Mouse (Mus musculus) liver, embryonic 13.5 days (tissue): ENCODE measurements around the gene Tent5b. TPM values are rescaled to one million over a fixed set of nuclear protein-coding genes. Genes with fewer than 3 reads are reported as not detected.

ENCODE experiments used
- ATAC-seq: fragments of 200-750 bp; cut with Nextera tagmentation; 2 replicates; pipeline ENCODE4 v1.8.0; 2017; ENCODE audit warnings: low read depth, mild to moderate bottlenecking, moderate number of reproducible peaks, moderate library complexity
- DNase-seq: peaks from one replicate; pipeline ENCODE4 v3.0.0; 2022
- H3K27ac ChIP-seq: fragments of 300-500 bp; sonication (generic); 2 replicates; pipeline ENCODE4 v1.5.1; 2015; ENCODE audit warnings: moderate library complexity, mild to moderate bottlenecking, inconsistent platforms
- H3K27me3 ChIP-seq: fragments of 300-500 bp; sonication (generic); 2 replicates; pipeline ENCODE4 v1.6.1; 2015; ENCODE audit warnings: mild to moderate bottlenecking, inconsistent platforms
- H3K36me3 ChIP-seq: fragments of 300-500 bp; sonication (generic); 2 replicates; pipeline ENCODE4 v1.6.1; 2015; ENCODE audit warnings: mild to moderate bottlenecking, inconsistent platforms
- H3K4me1 ChIP-seq: fragments of 300-500 bp; sonication (generic); replicated peaks from 2 replicates; pipeline ENCODE4 v1.6.1; 2015; ENCODE audit warnings: inconsistent platforms
- H3K4me2 ChIP-seq: fragments of 300-500 bp; sonication (generic); 2 replicates; pipeline ENCODE4 v1.6.1; 2015; ENCODE audit warnings: inconsistent platforms, mild to moderate bottlenecking, moderate library complexity
- H3K4me3 ChIP-seq: fragments of 300-500 bp; sonication (generic); replicated peaks from 2 replicates; pipeline ENCODE4 v1.5.1; 2015; ENCODE audit warnings: mild to moderate bottlenecking, inconsistent platforms
- H3K9ac ChIP-seq: fragments of 300-500 bp; sonication (generic); 2 replicates; pipeline ENCODE4 v1.6.1; 2015; ENCODE audit warnings: mild to moderate bottlenecking, inconsistent platforms
- H3K9me3 ChIP-seq: fragments of 300-500 bp; sonication (generic); replicated peaks from 2 replicates; pipeline ENCODE4 v1.6.1; 2016; ENCODE audit warnings: inconsistent platforms
- WGBS: fragments of 180-500 bp; shearing (Covaris S2); methylation state at CpG from one replicate; pipeline ENCODE4 v1.1.7; 2015; ENCODE audit not compliant: insufficient replicate concordance; 5-methylcytosine and 5-hydroxymethylcytosine counted together
- polyA plus RNA-seq: library from polyadenylated mRNA; unstranded; fragments of >200 nt; fragmentation: Nextera tagmentation; extraction: Ambion mirVana; gene quantifications from 2 replicates; pipeline ENCODE4 v1.2.1, GENCODE M21; 2015

Tent5b gene
- polyA plus RNA-seq, 1 experiment from 2014 or later, result not detected

- H3K9me3 ChIP-seq, result no peaks in the 10 kb centered on the region
- no peak for DNase-seq
- no peak overlapping the region for H3K27ac ChIP-seq
- no peak overlapping the region for H3K4me3 ChIP-seq
- H3K4me2 ChIP-seq, result no peak overlapping the region
- peaks cover 41% of the 10 kb centered on the region for H3K27me3 ChIP-seq
- H3K9ac ChIP-seq, result no peak overlapping the region
- ATAC-seq, result no peak
- H3K4me1 ChIP-seq, result peaks cover 47% of the 10 kb centered on the region
- no peaks in the 10 kb centered on the region for H3K36me3 ChIP-seq
- WGBS, result 57% methylated on average over 4 of the region's 4 CpGs
Measured at GRCm38 (mm10) chr4:133489489-133490245, 9.7 kb downstream of the Tent5b start.

GRCm38 (mm10) chr4:133491800-133492199 lies 11.9 kb downstream of the Tent5b start:
- no peak overlapping the region for H3K27ac ChIP-seq
- peaks cover 46% of the 10 kb centered on the region for H3K4me1 ChIP-seq
- no peaks in the 10 kb centered on the region for H3K9me3 ChIP-seq
- no peak overlapping the region for H3K4me3 ChIP-seq
- H3K4me2 ChIP-seq, result no peak overlapping the region
- H3K27me3 ChIP-seq, result peaks cover 53% of the 10 kb centered on the region
- H3K9ac ChIP-seq, result no peak overlapping the region
- no peaks in the 10 kb centered on the region for H3K36me3 ChIP-seq
- 25% methylated on average over 10 of the region's 10 CpGs for WGBS
- no peak for DNase-seq
- ATAC-seq, result peak; percentile 34; the same call in 1 of the 2 replicates

GRCm38 (mm10) chr4:133493895-133494294 lies 14.0 kb downstream of the Tent5b start:
- H3K4me1 ChIP-seq, result peaks cover 47% of the 10 kb centered on the region
- DNase-seq (no peak), ATAC-seq (no peak)
- peak overlapping the region; percentile 30 for H3K4me3 ChIP-seq
- WGBS, result 15% methylated on average over 9 of the region's 12 CpGs
- H3K9ac ChIP-seq, result no peak overlapping the region
- no peaks in the 10 kb centered on the region for H3K36me3 ChIP-seq
- H3K27ac ChIP-seq, result no peak overlapping the region
- peaks cover 74% of the 10 kb centered on the region for H3K27me3 ChIP-seq
- H3K4me2 ChIP-seq, result peak overlapping the region; percentile 60
- H3K9me3 ChIP-seq, result no peaks in the 10 kb centered on the region

- peak; percentile 42; the same call in 1 of the 2 replicates for ATAC-seq
- peaks cover 79% of the 10 kb centered on the region for H3K27me3 ChIP-seq
Measured at GRCm38 (mm10) chr4:133494432-133494831, 14.5 kb downstream of the Tent5b start.

GRCm38 (mm10) chr4:133494867-133495266 lies 14.9 kb downstream of the Tent5b start:
- Histone ChIP-seq H3K27me3 (peaks cover 84% of the 10 kb centered on the region), H3K4me3 (no peak overlapping the region), H3K9ac (no peak overlapping the region), H3K36me3 (no peaks in the 10 kb centered on the region), H3K4me1 (peaks cover 38% of the 10 kb centered on the region), H3K9me3 (no peaks in the 10 kb centered on the region), H3K4me2 (0 out of 2 replicates have a peak overlapping the region, but pooled peaks have one; percentile 60), H3K27ac (no peak overlapping the region)
- 50% methylated on average over 4 of the region's 4 CpGs for WGBS
- DNase-seq, result no peak
- ATAC-seq, result no peak

More at GRCm38 (mm10) chr4:133494432-133494831, 14.5 kb downstream of the Tent5b start:
- peak overlapping the region; percentile 60 for H3K4me2 ChIP-seq
- no peak overlapping the region for H3K9ac ChIP-seq
- WGBS, result 0% methylated on average over 12 of the region's 12 CpGs
- H3K4me1 ChIP-seq, result peaks cover 42% of the 10 kb centered on the region
- no peaks in the 10 kb centered on the region for H3K36me3 ChIP-seq
- no peak overlapping the region for H3K27ac ChIP-seq
- peak overlapping the region; percentile 30 for H3K4me3 ChIP-seq
- no peaks in the 10 kb centered on the region for H3K9me3 ChIP-seq
- DNase-seq, result peak; percentile 67

GRCm38 (mm10) chr4:133495711-133496110 lies 15.8 kb downstream of the Tent5b start:
- no peaks in the 10 kb centered on the region for H3K36me3 ChIP-seq
- WGBS, result 26% methylated on average over 7 of the region's 7 CpGs
- H3K4me3 ChIP-seq, result no peak overlapping the region
- H3K27me3 ChIP-seq, result peaks cover 90% of the 10 kb centered on the region
- H3K9ac ChIP-seq, result no peak overlapping the region
- no peak overlapping the region for H3K4me2 ChIP-seq
- DNase-seq (no peak), ATAC-seq (no peak)
- H3K4me1 ChIP-seq, result peaks cover 37% of the 10 kb centered on the region
- H3K9me3 ChIP-seq, result no peaks in the 10 kb centered on the region
- no peak overlapping the region for H3K27ac ChIP-seq

GRCm38 (mm10) chr4:133496738-133497445 lies 17.0 kb downstream of the Tent5b start:
- H3K27ac ChIP-seq, result no peak overlapping the region
- no peak for ATAC-seq
- no peak for DNase-seq
- no peak overlapping the region for H3K4me2 ChIP-seq
- peak overlapping the region; percentile 52; the same call in 1 of the 2 replicates for H3K4me3 ChIP-seq
- H3K9me3 ChIP-seq, result no peaks in the 10 kb centered on the region
- no peaks in the 10 kb centered on the region for H3K36me3 ChIP-seq
- WGBS, result 24% methylated on average over 6 of the region's 6 CpGs
- no peak overlapping the region for H3K9ac ChIP-seq
- H3K4me1 ChIP-seq, result peaks cover 29% of the 10 kb centered on the region
- H3K27me3 ChIP-seq, result peaks cover 93% of the 10 kb centered on the region

- Histone ChIP-seq H3K4me3 (peak overlapping the region; percentile 52), H3K27ac (no peak overlapping the region), H3K9me3 (no peaks in the 10 kb centered on the region), H3K4me2 (peak overlapping the region; percentile 67), H3K27me3 (peaks cover 95% of the 10 kb centered on the region), H3K9ac (0 out of 2 replicates have a peak overlapping the region, but pooled peaks have one; percentile 26), H3K36me3 (no peaks in the 10 kb centered on the region), H3K4me1 (peaks cover 24% of the 10 kb centered on the region)
- ATAC-seq (no peak; the same call in 1 of the 2 replicates), DNase-seq (no peak)
- 2% methylated on average over 64 of the region's 70 CpGs for WGBS
Measured at GRCm38 (mm10) chr4:133497461-133498159, 17.7 kb downstream of the Tent5b start.

GRCm38 (mm10) chr4:133498160-133498724 lies 18.3 kb downstream of the Tent5b start, which contains the start of gene Trnp1:
TSS of gene Trnp1 (minus strand) at chr4:133498550.
- H3K27ac ChIP-seq, result no peak within 1 kb of the TSS

GRCm38 (mm10) chr4:133501514-133501913 lies 21.6 kb downstream of the Tent5b start:
- peaks cover 96% of the 10 kb centered on the region for H3K27me3 ChIP-seq
- H3K4me1 ChIP-seq, result peaks cover 13% of the 10 kb centered on the region
- H3K4me2 ChIP-seq, result no peak overlapping the region
- no peaks in the 10 kb centered on the region for H3K9me3 ChIP-seq
- 26% methylated on average over 7 of the region's 7 CpGs for WGBS
- no peak overlapping the region for H3K9ac ChIP-seq
- H3K27ac ChIP-seq, result no peak overlapping the region
- DNase-seq, result no peak
- H3K4me3 ChIP-seq, result no peak overlapping the region
- ATAC-seq, result no peak
- no peaks in the 10 kb centered on the region for H3K36me3 ChIP-seq

More at GRCm38 (mm10) chr4:133498160-133498724, 18.3 kb downstream of the Tent5b start, which contains the start of gene Trnp1:
- DNase-seq, result peak; percentile 29
- peak within 1 kb of the TSS; percentile 67 for H3K4me2 ChIP-seq
- WGBS, result under 1% methylated on average over 47 of the region's 53 CpGs
- peak within 1 kb of the TSS; percentile 26; the same call in 1 of the 2 replicates for H3K9ac ChIP-seq
- no peaks in the 10 kb centered on the region for H3K36me3 ChIP-seq
- H3K9me3 ChIP-seq, result no peaks in the 10 kb centered on the region
- peaks cover 99% of the 10 kb centered on the region for H3K27me3 ChIP-seq
- peaks cover 24% of the 10 kb centered on the region for H3K4me1 ChIP-seq
- ATAC-seq, result peak; percentile 54; the same call in 1 of the 2 replicates
- peak within 1 kb of the TSS; percentile 52 for H3K4me3 ChIP-seq
